Mouse (Mus musculus): Measurements from ENCODE around the gene Tprn.

Gene Tprn

GRCm38 (mm10) chr2:25292856-25293255 lies 30.4 kb downstream of the Tprn start:
- DNase-seq (ENCODE audit: low spot score): no peak

GRCm38 (mm10) chr2:25293706-25294105 lies 31.3 kb downstream of the Tprn start:
- no peak for DNase-seq (ENCODE audit: low spot score)

GRCm38 (mm10) chr2:25297093-25297492 lies 34.7 kb downstream of the Tprn start:
- no peak for DNase-seq (ENCODE audit: low spot score)

GRCm38 (mm10) chr2:25298046-25298445 lies 35.6 kb downstream of the Tprn start:
- DNase-seq (ENCODE audit: low spot score): no peak

- no peak for DNase-seq (ENCODE audit: low spot score)
Observed at GRCm38 (mm10) chr2:25303452-25303851, 41.0 kb downstream of the Tprn start.

- no peak for DNase-seq (ENCODE audit: low spot score)
Observed at GRCm38 (mm10) chr2:25303931-25304656, 41.7 kb downstream of the Tprn start.

- DNase-seq (ENCODE audit: low spot score): no peak
Observed at GRCm38 (mm10) chr2:25304657-25305541, 42.5 kb downstream of the Tprn start.

- DNase-seq (ENCODE audit: low spot score): no peak
Observed at GRCm38 (mm10) chr2:25305587-25306359, 43.4 kb downstream of the Tprn start.

- DNase-seq (ENCODE audit: low spot score): no peak
Observed at GRCm38 (mm10) chr2:25310180-25310579, 47.8 kb downstream of the Tprn start.

- DNase-seq (ENCODE audit: low spot score): no peak
Observed at GRCm38 (mm10) chr2:25310969-25311368, 48.6 kb downstream of the Tprn start.

- no peak for DNase-seq (ENCODE audit: low spot score)
Observed at GRCm38 (mm10) chr2:25311491-25311891, 49.1 kb downstream of the Tprn start.

GRCm38 (mm10) chr2:25318119-25318966 lies 55.9 kb downstream of the Tprn start:
- no peak for DNase-seq (ENCODE audit: low spot score)

- no peak for DNase-seq (ENCODE audit: low spot score)
Observed at GRCm38 (mm10) chr2:25318971-25319773, 56.8 kb downstream of the Tprn start, which contains the start of gene Grin1. Gene Grin1, minus strand, starts transcription at chr2:25319187.

All from urinary bladder, postnatal 10 days (tissue).